Mouse (Mus musculus) embryonic facial prominence, embryonic 14.5 days (tissue): Measurements from ENCODE around the gene Olfr1383. TPM values are rescaled to one million over a fixed set of nuclear protein-coding genes. Genes with fewer than 3 reads are reported as not detected.
"Not testable (repeated sequence)": the region's sequence is repeated elsewhere in the genome, so short reads cannot be mapped to it uniquely, and the experiment has no call there.

Experiments
- ATAC-seq: fragments of 200-750 bp; cut with Nextera tagmentation; 2 replicates; pipeline ENCODE4 v1.8.0; 2017; ENCODE audit warnings: low read depth, moderate number of reproducible peaks, moderate TSS enrichment
- DNase-seq: peaks from one replicate; pipeline ENCODE4 v3.0.0-alpha.2; 2015; ENCODE audit warnings: low spot score
- H3K27ac ChIP-seq: fragments of 300-500 bp; sonication (generic); replicated peaks from 2 replicates; pipeline ENCODE4 v1.5.1; 2014; ENCODE audit warnings: low read depth, mild to moderate bottlenecking, low read length, moderate library complexity
- H3K27me3 ChIP-seq: fragments of 300-500 bp; sonication (generic); replicated peaks from 2 replicates; pipeline ENCODE4 v1.6.1; 2014; ENCODE audit warnings: low read length; ENCODE audit not compliant: control insufficient read depth, insufficient read depth
- H3K36me3 ChIP-seq: fragments of 300-500 bp; sonication (generic); 2 replicates; pipeline ENCODE4 v1.6.1; 2014; ENCODE audit warnings: low read length, mixed read lengths; ENCODE audit not compliant: control insufficient read depth, insufficient read depth
- H3K4me1 ChIP-seq: fragments of 300-500 bp; sonication (generic); 2 replicates; pipeline ENCODE4 v1.6.1; 2014; ENCODE audit warnings: antibody characterized with exemption, low read length; ENCODE audit not compliant: control insufficient read depth, insufficient read depth
- H3K4me2 ChIP-seq: fragments of 300-500 bp; sonication (generic); 2 replicates; pipeline ENCODE4 v1.6.1; 2014; ENCODE audit warnings: low read depth, mild to moderate bottlenecking, low read length, moderate library complexity, mixed read lengths
- H3K4me3 ChIP-seq: fragments of 300-500 bp; sonication (generic); 2 replicates; pipeline ENCODE4 v1.5.1; 2014; ENCODE audit warnings: low read depth, mild to moderate bottlenecking, low read length
- H3K9ac ChIP-seq: fragments of 300-500 bp; sonication (generic); 2 replicates; pipeline ENCODE4 v1.6.1; 2014; ENCODE audit warnings: low read depth, mild to moderate bottlenecking, low read length, moderate library complexity, mixed read lengths
- H3K9me3 ChIP-seq: fragments of 300-500 bp; sonication (generic); 2 replicates; pipeline ENCODE4 v1.6.1; 2016; ENCODE audit warnings: low read length; ENCODE audit not compliant: control insufficient read depth
- WGBS: fragments of 180-500 bp; shearing (Covaris S2); extraction: QIAGEN DNeasy Blood & Tissue Kit; methylation state at CpG from one replicate; pipeline ENCODE4 v1.1.7; 2014; 5-methylcytosine and 5-hydroxymethylcytosine counted together
- polyA plus RNA-seq: library from polyadenylated mRNA; unstranded; fragments of >200 nt; fragmentation: Nextera tagmentation; extraction: Ambion mirVana; gene quantifications from 2 replicates; pipeline ENCODE4 v1.2.1, GENCODE M21; 2014

Gene Olfr1383
- polyA plus RNA-seq = not detected in 2 replicates

DNA sequence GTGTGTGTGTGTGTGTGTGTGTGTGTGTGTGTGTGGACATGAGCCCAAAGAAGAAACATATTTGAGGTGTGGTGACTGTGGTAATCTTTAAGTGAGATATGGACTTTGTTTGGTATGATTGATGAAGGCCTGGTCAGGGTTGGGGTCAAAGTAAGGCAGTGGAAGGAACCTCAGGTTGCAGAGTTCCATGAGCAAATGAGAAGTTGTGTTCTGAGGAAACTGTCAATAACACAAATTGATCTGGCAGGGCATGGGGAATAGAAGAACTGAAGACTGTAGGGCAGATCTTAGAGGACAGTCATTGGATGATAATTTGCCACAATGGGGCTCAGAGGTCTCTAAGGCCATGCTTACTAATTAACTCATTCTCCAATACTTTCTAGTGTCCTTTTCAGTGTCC is at the start of gene Olfr1383:
Olfr1383 (plus strand) TSS at position 301 of the 400 bp plus-strand sequence.
- no peaks in the 10 kb centered on the region for H3K27me3 ChIP-seq
- DNase-seq (no peak), ATAC-seq (no peak)
- no peak within 1 kb of the TSS for H3K27ac ChIP-seq
- no peak within 1 kb of the TSS for H3K9ac ChIP-seq
- no peaks in the 10 kb centered on the region for H3K4me1 ChIP-seq
- no peak within 1 kb of the TSS for H3K4me3 ChIP-seq
- no peaks in the 10 kb centered on the region for H3K9me3 ChIP-seq
- H3K4me2 ChIP-seq = no peak within 1 kb of the TSS
- no peaks in the 10 kb centered on the region for H3K36me3 ChIP-seq

DNA sequence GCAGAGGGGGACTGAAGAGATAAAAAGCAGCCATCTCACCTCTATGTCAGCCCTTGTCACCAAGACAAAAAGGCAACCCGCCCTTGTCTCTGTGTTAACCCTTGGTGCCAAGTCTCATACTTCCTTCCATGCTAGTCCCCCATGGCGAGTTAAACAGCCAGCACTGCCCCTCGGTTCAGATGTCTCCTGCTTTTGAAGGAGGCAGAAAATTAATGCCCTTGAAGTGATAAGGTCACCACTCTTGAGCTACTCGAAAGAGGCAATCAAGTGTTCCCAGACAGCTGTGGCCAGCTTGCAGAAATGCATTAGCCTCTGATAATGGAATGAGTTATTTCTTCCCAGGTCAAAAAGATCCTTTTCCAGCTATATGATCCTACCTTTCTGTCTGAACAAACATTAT is 33.5 kb upstream of the Olfr1383 start:
- Histone ChIP-seq H3K9me3 (no peaks in the 10 kb centered on the region), H3K4me1 (no peaks in the 10 kb centered on the region), H3K36me3 (no peaks in the 10 kb centered on the region), H3K9ac (no peak overlapping the region), H3K4me3 (no peak overlapping the region), H3K27ac (no peak overlapping the region), H3K4me2 (no peak overlapping the region), H3K27me3 (no peaks in the 10 kb centered on the region)
- DNase-seq (no peak), ATAC-seq (no peak)
- WGBS = 47% methylated on average over 4 of the region's 4 CpGs

DNA sequence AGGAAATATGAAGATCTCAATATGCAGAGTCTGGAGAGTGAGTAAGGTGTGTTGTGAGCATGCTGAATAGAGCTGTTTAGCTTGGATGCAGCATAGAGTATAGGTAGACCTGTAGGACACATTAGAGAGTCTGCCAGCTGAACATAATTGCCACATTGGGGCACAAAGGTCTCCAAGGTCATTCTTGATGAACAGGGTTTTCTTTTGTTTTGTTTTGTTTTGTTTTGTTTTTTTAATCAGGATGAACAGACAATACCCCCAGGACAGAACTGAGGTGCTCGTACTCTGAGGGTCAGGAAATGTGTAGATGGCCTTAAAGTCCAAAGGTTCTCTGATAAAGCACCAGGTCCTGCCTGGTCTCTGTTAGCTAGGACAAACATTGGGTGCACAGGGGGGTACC is 30.7 kb upstream of the Olfr1383 start, which contains the start of gene Olfr1385:
Olfr1385 (plus strand) TSS at position 301 of the 400 bp plus-strand sequence.
- H3K4me2 ChIP-seq, H3K9ac ChIP-seq, H3K27ac ChIP-seq, H3K4me1 ChIP-seq, ATAC-seq, H3K36me3 ChIP-seq, H3K9me3 ChIP-seq, H3K27me3 ChIP-seq, H3K4me3 ChIP-seq, DNase-seq: not testable (repeated sequence)
- 54% methylated on average over 1 of the region's 1 CpGs for WGBS

DNA sequence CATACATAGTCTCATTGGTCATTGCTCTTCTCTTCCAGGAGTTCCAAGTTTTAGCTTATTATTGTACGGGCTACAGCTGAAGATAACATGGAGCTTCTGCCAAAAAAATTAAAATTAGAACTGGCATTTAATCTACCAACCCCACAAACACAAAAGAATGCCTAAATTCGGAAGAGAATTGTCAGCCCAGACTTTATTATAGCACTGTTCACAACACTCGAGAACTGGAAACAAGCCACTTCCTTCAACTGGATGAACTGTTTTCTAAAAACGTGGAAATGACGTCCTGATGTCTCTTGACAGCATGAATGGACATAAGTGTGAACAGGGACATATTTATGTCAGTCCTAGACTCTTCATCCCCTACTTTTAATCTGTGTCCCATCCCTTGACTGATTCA is 1.4 kb upstream of the Olfr1383 start:
- no peak for ATAC-seq
- DNase-seq = no peak
- Histone ChIP-seq H3K4me1 (no peaks in the 10 kb centered on the region), H3K9ac (no peak overlapping the region), H3K36me3 (no peaks in the 10 kb centered on the region), H3K27me3 (no peaks in the 10 kb centered on the region), H3K4me2 (no peak overlapping the region), H3K27ac (no peak overlapping the region), H3K9me3 (no peaks in the 10 kb centered on the region), H3K4me3 (no peak overlapping the region)
- 74% methylated on average over 5 of the region's 5 CpGs for whole genome bisulfite sequencing

DNA sequence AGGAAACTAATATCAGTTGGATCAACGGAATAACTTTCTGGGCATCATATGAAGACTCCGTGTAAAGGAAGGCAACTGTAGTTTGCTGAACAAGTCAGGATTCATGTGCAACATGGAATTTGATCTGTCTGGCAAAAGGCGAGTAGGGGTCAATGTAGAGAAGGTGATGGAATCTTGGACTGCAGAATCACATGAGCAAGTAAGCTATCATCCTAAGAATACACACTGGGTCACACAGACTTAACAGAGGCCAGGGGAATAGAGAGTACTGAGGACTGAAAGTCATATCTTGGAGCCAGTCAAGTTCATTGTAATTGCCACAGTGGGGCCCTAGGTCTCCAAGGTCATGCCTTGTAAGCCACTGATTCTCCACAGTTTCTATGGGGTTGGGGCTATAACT is 8.5 kb downstream of the Olfr1383 start, which contains the start of gene Olfr1382:
Olfr1382 (plus strand) TSS at position 301 of the 400 bp plus-strand sequence.
- Histone ChIP-seq H3K4me3 (no peak within 1 kb of the TSS), H3K9me3 (no peaks in the 10 kb centered on the region), H3K27me3 (no peaks in the 10 kb centered on the region), H3K36me3 (no peaks in the 10 kb centered on the region), H3K27ac (no peak within 1 kb of the TSS), H3K9ac (no peak within 1 kb of the TSS), H3K4me2 (no peak within 1 kb of the TSS), H3K4me1 (no peaks in the 10 kb centered on the region)
- no peak for DNase-seq
- 85% methylated on average over 3 of the region's 3 CpGs for WGBS
- no peak for ATAC-seq

DNA sequence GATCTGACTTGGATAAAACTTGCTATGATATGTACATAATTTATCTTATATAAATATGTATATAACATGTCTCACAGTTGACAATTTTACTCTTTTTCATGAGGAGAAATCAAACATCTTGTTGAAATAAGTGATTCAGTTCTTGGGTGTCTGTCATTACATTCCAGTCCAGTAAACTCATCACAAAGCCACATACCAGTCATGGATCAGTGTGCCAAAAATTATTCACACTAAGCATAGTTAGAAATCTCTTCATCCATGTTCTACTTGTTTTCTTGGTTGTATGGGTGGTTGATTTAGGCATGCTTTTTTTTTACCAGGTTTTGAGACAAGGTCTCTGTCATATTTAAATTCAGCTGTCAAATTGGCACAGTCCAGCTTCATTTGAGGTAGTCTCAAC is 13.3 kb downstream of the Olfr1383 start:
- no peaks in the 10 kb centered on the region for H3K27me3 ChIP-seq
- H3K4me2 ChIP-seq = no peak overlapping the region
- H3K36me3 ChIP-seq = no peaks in the 10 kb centered on the region
- no peak overlapping the region for H3K4me3 ChIP-seq
- DNase-seq = no peak
- no peak overlapping the region for H3K27ac ChIP-seq
- no peaks in the 10 kb centered on the region for H3K9me3 ChIP-seq
- no peaks in the 10 kb centered on the region for H3K4me1 ChIP-seq
- no peak overlapping the region for H3K9ac ChIP-seq
- ATAC-seq = no peak

DNA sequence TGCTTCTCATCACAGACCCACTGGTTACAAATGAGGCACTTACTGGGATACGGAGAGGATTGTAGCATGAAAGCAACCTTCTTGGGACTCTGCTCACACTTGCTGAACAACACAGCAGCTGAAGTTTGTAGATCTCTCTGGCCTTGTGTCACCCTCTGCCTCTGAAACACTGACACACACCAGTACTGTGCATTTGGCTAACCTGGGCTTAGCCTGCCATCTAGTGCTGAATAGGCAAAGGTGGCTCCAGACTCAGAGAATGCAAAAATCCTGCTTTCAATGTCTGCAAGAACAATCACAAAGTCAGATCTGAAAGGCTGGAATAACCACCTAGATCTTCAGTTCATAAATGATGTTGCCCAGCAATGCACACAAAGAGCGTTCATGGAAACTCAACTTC is 17.2 kb downstream of the Olfr1383 start:
- H3K36me3 ChIP-seq, H3K9me3 ChIP-seq, H3K9ac ChIP-seq, ATAC-seq, H3K27me3 ChIP-seq, H3K4me2 ChIP-seq, DNase-seq, H3K4me1 ChIP-seq, H3K27ac ChIP-seq, H3K4me3 ChIP-seq: not testable (repeated sequence)
- 84% methylated on average over 2 of the region's 2 CpGs for WGBS

DNA sequence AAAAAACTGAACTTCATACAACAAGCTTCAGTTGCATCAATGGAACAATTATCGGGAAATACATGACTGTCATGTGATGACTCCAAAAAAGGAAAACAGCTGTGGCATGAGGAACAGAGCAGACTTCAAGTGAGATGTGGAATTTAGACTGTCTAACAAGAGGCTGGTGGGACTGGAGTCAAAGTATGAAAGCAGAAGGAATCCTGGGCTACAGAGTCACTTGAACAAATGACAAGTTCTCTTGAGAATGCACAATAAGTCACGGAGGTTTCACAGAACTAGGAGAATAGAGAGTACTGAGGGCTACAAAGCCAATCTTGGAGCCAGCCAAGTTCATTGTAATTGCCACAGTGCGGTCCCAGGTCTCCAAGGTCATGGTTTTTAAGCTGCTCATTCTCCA is 23.7 kb downstream of the Olfr1383 start, which contains the start of gene Olfr1381:
Olfr1381 (plus strand) TSS at position 301 of the 400 bp plus-strand sequence.
- WGBS = 58% methylated on average over 3 of the region's 3 CpGs
- not testable (repeated sequence) for DNase-seq, H3K36me3 ChIP-seq, H3K4me2 ChIP-seq, H3K4me1 ChIP-seq, H3K27ac ChIP-seq, H3K9ac ChIP-seq, H3K4me3 ChIP-seq, H3K27me3 ChIP-seq, ATAC-seq, H3K9me3 ChIP-seq

DNA sequence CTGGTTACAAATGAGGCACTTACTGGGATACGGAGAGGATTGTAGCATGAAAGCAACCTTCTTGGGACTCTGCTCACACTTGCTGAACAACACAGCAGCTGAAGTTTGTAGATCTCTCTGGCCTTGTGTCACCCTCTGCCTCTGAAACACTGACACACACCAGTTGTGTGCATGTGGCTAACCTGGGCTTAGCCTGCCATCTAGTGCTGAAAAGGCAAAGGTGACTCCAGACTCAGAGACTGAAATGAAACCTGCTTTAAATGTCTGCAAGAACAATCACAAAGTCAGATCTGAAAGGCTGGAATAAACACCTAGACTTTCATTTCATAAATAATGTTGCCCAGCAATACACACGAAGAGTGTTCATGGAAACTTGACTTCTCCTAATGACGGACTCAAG is 34.6 kb downstream of the Olfr1383 start:
- H3K27me3 ChIP-seq, H3K9ac ChIP-seq, H3K9me3 ChIP-seq, H3K4me3 ChIP-seq, ATAC-seq, DNase-seq, H3K27ac ChIP-seq, H3K36me3 ChIP-seq, H3K4me1 ChIP-seq, H3K4me2 ChIP-seq: not testable (repeated sequence)
- 73% methylated on average over 3 of the region's 3 CpGs for WGBS
